Mouse (Mus musculus): ENCODE data around the gene Ablim1.

- TF ChIP-seq CTCF (IDR thresholded peaks at IDR 0.05) (no peak), POLR2A (IDR thresholded peaks at IDR 0.05; ENCODE audit: insufficient read depth, low read depth, low read length) (no peak)
Measured at GRCm38 (mm10) chr19:57215527-57215926, 99.2 kb downstream of the Ablim1 start.

Data from heart, adult 2 months (tissue).